Mouse (Mus musculus) fibroblast of lung, adult 2 months (primary cell): Measurements from ENCODE around the gene Mrps33.

ENCODE experiments used
- DNase-seq: peaks from one replicate; pipeline ENCODE4 v3.0.0-alpha.2; 2011; ENCODE audit warnings: low read depth

Mrps33 gene

GRCm38 (mm10) chr6:39780857-39781666 lies 29.7 kb downstream of the Mrps33 start:
- no peak for DNase-seq

GRCm38 (mm10) chr6:39778506-39778905 lies 32.3 kb downstream of the Mrps33 start:
- DNase-seq = no peak

- DNase-seq = no peak
Measured at GRCm38 (mm10) chr6:39776275-39776674, 34.5 kb downstream of the Mrps33 start.

DNA sequence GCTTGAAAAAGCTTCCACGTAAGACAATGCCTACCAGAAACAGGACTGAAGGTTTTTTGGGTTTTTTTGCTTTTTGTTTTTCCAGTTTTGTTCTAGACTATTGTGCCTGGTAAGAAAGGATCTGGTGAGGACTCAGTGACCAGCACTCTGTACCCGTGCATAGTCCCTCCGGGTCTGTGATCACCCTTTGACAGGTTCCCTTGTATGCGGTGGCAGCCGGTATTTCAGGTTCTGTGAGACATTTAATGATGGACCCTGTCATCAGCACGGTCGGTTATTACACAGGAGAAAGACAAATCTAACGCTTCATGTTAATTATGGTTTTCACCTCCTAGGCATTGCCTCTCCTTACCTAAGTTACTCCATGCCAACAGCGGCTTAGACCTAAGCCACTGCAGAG lies 35.8 kb downstream of the Mrps33 start:
- DNase-seq = no peak

DNA sequence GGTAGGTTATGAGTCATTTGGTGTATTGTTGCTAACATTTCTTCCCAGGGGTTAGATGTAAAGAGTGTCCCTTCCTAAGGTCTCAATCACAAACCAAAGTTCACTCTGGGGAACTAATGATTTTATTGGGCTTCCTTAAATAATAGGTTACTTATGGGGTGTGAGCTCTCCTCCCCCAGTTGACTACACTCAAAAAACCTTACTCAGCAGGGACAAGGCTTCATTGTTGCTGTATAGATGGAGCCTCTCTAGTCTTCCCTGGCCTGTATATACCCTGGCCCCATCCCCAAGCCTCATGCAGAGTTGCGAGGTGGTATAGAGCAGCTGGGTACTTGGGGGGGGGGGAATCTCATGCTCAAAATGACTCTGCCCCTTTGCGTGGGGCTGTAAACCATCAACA lies 53.6 kb downstream of the Mrps33 start:
- no peak for DNase-seq
